Mouse (Mus musculus): ENCODE data around the gene Epb41l4b. TPM values are rescaled to one million over a fixed set of nuclear protein-coding genes. Genes with fewer than 3 reads are reported as not detected.

The Epb41l4b gene
- polyA plus RNA-seq, 1 experiment: 37.4 TPM

GRCm38 (mm10) chr4:56943258-56943657, 200.0 kb downstream of the Epb41l4b start:
- Histone ChIP-seq H3K27ac (ENCODE audit: insufficient read depth, low read length) (no peak overlapping the region), H3K4me1 (ENCODE audit: control insufficient read depth, insufficient read depth, low read length) (peaks cover 14% of the 10 kb centered on the region; the same call in 1 of the 2 replicates), H3K27me3 (ENCODE audit: control insufficient read depth, insufficient read depth, low read length) (no peaks in the 10 kb centered on the region), H3K4me3 (replicated peaks; ENCODE audit: insufficient read depth, low read depth, low read length) (no peak overlapping the region)
- 74% methylated on average over 1 of the region's 1 CpGs for WGBS
- TF ChIP-seq CTCF (IDR thresholded peaks at IDR 0.05; ENCODE audit: borderline replicate concordance, insufficient read depth, low read depth, low read length) (no peak), POLR2A (IDR thresholded peaks at IDR 0.05; ENCODE audit: borderline replicate concordance, insufficient read depth, low read length) (no peak)
- no peak for DNase-seq

GRCm38 (mm10) chr4:56942567-56942966, 200.7 kb downstream of the Epb41l4b start:
- H3K27ac ChIP-seq (ENCODE audit: insufficient read depth, low read length): no peak overlapping the region
- peaks cover 14% of the 10 kb centered on the region; the same call in 1 of the 2 replicates for H3K4me1 ChIP-seq (ENCODE audit: control insufficient read depth, insufficient read depth, low read length)
- 54% methylated on average over 1 of the region's 1 CpGs for WGBS
- H3K4me3 ChIP-seq (replicated peaks; ENCODE audit: insufficient read depth, low read depth, low read length): no peak overlapping the region
- H3K27me3 ChIP-seq (ENCODE audit: control insufficient read depth, insufficient read depth, low read length): no peaks in the 10 kb centered on the region; the same call in 1 of the 2 replicates
- TF ChIP-seq CTCF (IDR thresholded peaks at IDR 0.05; ENCODE audit: borderline replicate concordance, insufficient read depth, low read depth, low read length) (no peak), POLR2A (IDR thresholded peaks at IDR 0.05; ENCODE audit: borderline replicate concordance, insufficient read depth, low read length) (no peak)
- no peak for DNase-seq

Other genes with a start within 250 kb of the Epb41l4b start
- 11.0 and 11.5 TPM in 2 replicates for gene Tmem245, start 196.0 kb downstream of the Epb41l4b start, polyA plus RNA-seq (2012; rRNA removed)
- 102 and 111 TPM in 2 replicates for gene Frrs1l, start 153.0 kb downstream of the Epb41l4b start, polyA plus RNA-seq (2012; rRNA removed)
- 13.5 and 14.6 TPM in 2 replicates for gene Ptpn3, start 158.4 kb upstream of the Epb41l4b start, polyA plus RNA-seq (2012; rRNA removed)

All from cerebellum, adult 2 months (tissue).